Comparison of ENCODE assay signal across 12 mouse cellular contexts in genomic region chr3:81735463-81735862, GRCm38 (mm10).
A peak's percentile ranks its signal among the peaks of the same experiment; 100 is the strongest.
DNase-seq lines count a peak whose midpoint lies in the region; ATAC-seq and TF ChIP-seq lines count a peak whose summit lies in the region.
"Had no signal": no experiment of that assay in that cellular context is flagged by ENCODE, and none has a peak within 500 bp of the region (broad histone marks: within the 10 kb centered on the region; RNA-seq: fewer than 3 reads in every experiment).

No protein-coding gene starts in this region.

- DNase-seq in heart, postnatal 10 days: peak; percentile 1 to 3
- DNase-seq in heart, postnatal 4 days: no peak
- peak; percentile 36 for DNase-seq in brain, embryonic 18.5 days (ENCODE audit: low read depth, low spot score)
- DNase-seq in hindbrain, postnatal 0 days (ENCODE audit: low spot score): peak; percentile 47
- peak; percentile 12 for DNase-seq in mesoderm, embryonic 11.5 days (ENCODE audit: low read depth, low spot score)
- no peak for DNase-seq in kidney, adult 8-10 months
- no peak for DNase-seq in testis, postnatal 14 days (ENCODE audit: low spot score)
- DNase-seq: lung, postnatal 36 days; thymus, postnatal 36 days had no signal

- H3K4me3 ChIP-seq in hindbrain, postnatal 0 days (ENCODE audit: low read length): no peak overlapping the region
- H3K4me3 ChIP-seq: heart, embryonic 15.5 days; neural tube, embryonic 13.5 days had no signal

- no peak for ATAC-seq in hindbrain, postnatal 0 days

- no peaks in the 10 kb centered on the region for H3K27me3 ChIP-seq in hindbrain, postnatal 0 days (ENCODE audit: insufficient read depth, low read length)
- H3K27me3 ChIP-seq: heart, embryonic 15.5 days; neural tube, embryonic 13.5 days had no signal

- TF ChIP-seq CTCF in hindbrain, postnatal 0 days (IDR thresholded peaks at IDR 0.05; ENCODE audit: low read depth): no peak

- H3K9me3 ChIP-seq in hindbrain, postnatal 0 days (ENCODE audit: low read length): no peaks in the 10 kb centered on the region
- H3K9me3 ChIP-seq: heart, embryonic 15.5 days; neural tube, embryonic 13.5 days had no signal

- H3K36me3 ChIP-seq in hindbrain, postnatal 0 days (ENCODE audit: insufficient read depth, low read length): no peaks in the 10 kb centered on the region
- H3K36me3 ChIP-seq: heart, embryonic 15.5 days; neural tube, embryonic 13.5 days had no signal

- H3K9ac ChIP-seq in hindbrain, postnatal 0 days (replicated peaks; ENCODE audit: low read length): no peak overlapping the region
- H3K9ac ChIP-seq: heart, embryonic 15.5 days; neural tube, embryonic 13.5 days had no signal

- no peaks in the 10 kb centered on the region for H3K4me1 ChIP-seq in hindbrain, postnatal 0 days (ENCODE audit: insufficient read depth, low read length)
- H3K4me1 ChIP-seq: heart, embryonic 15.5 days; neural tube, embryonic 13.5 days had no signal

- no peak overlapping the region for H3K4me2 ChIP-seq in hindbrain, postnatal 0 days (ENCODE audit: low read depth, low read length)
- H3K4me2 ChIP-seq: heart, embryonic 15.5 days; neural tube, embryonic 13.5 days had no signal

- no peak overlapping the region for H3K27ac ChIP-seq in hindbrain, postnatal 0 days
- H3K27ac ChIP-seq: heart, embryonic 15.5 days; kidney, postnatal 0 days; neural tube, embryonic 13.5 days had no signal

- intact Hi-C loops in heart, postnatal 10 days (cut with DNase I): no loop called here

- 36% methylated on average over 8 of the region's 8 CpGs for WGBS in hindbrain, postnatal 0 days

Comparison
In these comparisons a context has a peak if more than half of its experiments do, and no peak if none do; other contexts are left out.
1. DNase-seq: peak in heart, postnatal 10 days (2 of 2), brain, embryonic 18.5 days (single experiment), hindbrain, postnatal 0 days (single experiment) and mesoderm, embryonic 11.5 days (single experiment); none in heart, postnatal 4 days (single experiment), kidney, adult 8-10 months (0 of 2) and testis, postnatal 14 days (single experiment).